Mouse (Mus musculus): ENCODE measurements around the gene Ryr3.

Ryr3 gene

DNA sequence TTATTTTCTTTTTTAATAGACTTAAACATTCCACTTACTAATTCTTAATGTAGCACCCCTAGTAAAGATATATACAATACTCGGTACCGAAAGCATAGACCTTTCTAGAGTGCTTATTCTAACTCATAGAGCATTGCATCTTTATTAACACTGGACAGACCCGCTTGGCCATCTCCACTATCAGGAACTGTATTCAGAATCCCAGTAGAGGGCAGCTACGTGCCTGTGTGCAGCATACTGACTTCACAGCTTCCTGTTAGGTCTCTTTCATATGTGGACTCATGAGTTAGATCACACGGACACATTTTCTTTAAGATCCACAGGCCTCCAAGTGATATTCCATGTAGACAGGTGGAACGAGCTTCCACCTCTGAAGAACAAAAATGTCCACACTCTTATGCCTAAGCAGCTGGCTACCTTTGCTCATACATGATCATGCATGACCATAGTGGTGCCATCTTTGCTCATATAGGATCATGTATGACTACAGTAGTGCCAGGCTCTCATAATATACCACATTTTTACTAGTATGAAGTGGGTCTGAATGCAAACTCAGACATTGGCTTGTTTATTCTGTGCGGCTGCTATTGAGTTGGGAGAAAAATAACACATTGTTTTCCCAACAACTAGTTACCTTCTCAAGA, 417.4 kb downstream of the Ryr3 start:
- DNase-seq (ENCODE audit: low read depth, low spot score) = no peak

DNA sequence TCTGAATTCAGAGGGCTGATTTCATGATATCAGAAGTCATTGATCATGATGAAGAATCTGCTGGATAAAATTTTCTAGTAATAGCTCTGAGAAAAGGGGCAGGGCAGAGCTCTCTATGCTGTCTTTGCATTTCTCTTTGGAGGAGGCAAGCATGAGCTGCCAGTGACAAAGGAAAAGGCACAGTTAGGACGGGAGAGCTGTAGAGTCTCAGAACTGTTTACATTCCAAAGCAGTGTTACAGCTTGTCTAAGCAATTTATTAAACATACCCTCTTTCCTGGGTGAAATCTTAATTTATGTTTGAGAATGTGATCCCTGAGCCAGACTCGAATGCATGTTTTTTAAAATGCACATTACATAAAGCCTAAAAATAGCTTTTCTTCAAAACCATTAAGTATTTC, 435.3 kb downstream of the Ryr3 start:
- DNase-seq (ENCODE audit: low read depth, low spot score) = no peak

GRCm38 (mm10) chr2:112774762-112775161, 442.1 kb downstream of the Ryr3 start:
- DNase-seq (ENCODE audit: low read depth, low spot score) = peak; percentile 53

DNA sequence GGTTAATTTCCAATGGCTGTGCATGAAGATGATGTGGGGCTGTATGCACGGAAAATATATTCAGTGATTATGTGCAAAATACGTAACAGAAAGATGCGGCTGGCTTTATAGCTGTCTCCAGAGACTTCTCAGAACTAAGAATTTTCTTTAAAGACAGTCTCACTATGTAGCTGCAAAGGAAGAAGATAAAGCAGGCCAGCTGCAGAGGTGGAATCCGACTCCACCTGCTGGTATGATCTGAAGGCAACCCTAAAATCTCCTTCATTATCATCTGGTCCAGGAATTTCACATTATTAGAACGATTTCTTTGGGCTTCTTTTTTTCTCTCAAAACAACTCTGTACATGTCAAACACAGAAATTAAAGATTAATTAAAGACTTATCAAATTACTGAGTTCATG, 449.2 kb downstream of the Ryr3 start:
- DNase-seq (ENCODE audit: low read depth, low spot score) = no peak

DNA sequence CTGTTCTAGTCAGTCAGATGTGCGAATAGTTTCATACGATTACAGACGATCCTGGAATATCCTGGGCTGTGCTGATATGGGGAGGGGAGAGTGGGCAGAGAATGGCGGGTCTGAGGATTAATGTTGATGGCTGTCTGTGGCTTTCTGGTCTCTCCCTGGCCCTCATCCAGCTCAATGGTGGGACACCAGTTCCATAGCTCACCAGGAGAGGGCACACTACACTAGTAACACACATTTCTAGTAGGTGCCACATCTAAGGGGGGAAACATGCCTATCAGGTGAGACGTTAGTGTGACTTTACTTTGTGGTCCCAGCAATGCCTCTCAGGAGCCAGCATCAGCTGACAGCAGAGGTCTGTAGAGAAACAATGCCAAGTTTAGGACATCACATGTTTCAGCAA, 451.9 kb downstream of the Ryr3 start:
- peak; percentile 33 for DNase-seq (ENCODE audit: low read depth, low spot score)

- DNase-seq (ENCODE audit: low read depth, low spot score) = no peak
Observed at GRCm38 (mm10) chr2:112764274-112764673, 452.6 kb downstream of the Ryr3 start.

DNA sequence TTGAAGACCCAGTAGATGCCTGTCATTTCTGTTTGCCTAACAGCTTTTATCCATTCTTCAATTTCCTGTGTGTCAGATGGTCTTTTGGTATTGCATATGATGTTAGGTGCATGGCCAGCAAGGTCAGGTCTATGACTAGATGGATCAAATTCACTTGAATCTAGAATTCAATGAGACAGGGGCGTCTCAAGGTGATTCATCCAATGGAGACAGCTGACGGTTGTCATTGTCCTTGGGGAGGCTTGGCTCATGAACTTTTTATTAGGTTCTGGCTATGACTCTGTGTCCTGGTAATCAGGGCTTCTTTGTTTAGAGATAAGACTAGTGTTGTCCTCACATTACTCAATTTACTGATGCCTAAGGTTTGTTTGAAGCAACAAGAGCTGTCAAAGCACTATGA, 454.9 kb downstream of the Ryr3 start:
- DNase-seq (ENCODE audit: low read depth, low spot score) = no peak

DNA sequence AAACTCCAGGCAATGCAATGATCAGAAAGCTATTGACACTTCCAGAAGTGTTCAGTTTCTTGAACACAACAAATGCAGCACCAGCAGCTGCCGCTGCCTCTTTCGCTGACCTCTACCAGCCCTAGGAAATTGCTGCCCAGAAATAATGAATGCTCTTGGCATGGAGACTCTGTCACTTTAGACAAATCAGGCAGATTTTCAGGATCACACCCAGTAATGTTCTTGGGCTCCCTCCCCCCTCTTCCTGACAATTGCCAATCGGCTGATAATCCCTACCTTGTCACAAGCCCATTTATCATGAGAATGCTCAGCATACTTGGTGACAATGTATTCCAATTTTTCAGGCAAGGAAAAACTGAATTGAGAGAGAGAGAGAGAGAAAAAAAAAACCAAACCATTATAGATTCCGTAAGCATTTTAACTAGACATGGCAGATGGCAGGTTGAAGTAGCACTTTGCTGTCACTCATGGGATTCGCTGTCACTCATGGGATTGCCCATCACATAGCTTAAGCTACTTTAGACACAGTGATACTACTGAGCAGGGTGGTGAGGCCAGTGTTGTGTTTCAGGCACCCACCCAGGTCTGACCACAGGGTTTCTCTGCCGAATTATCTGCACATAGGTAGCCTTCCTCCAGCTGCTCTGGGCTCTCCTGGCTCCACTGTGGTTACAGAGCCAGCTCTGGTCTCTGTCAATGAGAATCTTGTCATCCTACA, 455.5 kb downstream of the Ryr3 start:
- DNase-seq (ENCODE audit: low read depth, low spot score) = no peak

DNA sequence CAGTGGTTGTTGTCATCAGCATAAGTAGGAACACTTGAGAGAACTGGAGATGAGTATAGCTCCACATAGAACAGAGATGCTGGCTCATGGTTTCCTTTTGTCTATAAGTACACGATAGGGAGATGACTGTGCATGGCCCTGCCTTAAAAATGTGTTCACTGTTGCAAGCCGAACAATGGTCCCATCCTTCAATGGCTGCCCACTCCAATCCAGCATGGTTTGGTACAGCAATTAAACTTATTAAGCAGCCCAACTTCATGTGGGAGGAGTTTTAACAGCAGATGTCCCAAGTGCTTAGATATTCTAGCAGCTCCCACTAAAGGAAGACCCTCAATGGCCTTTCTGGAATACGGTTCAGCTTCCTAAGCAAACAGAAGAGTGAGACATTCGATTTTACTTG, 456.2 kb downstream of the Ryr3 start:
- no peak for DNase-seq (ENCODE audit: low read depth, low spot score)

- DNase-seq (ENCODE audit: low read depth, low spot score) = peak; percentile 21
Observed at GRCm38 (mm10) chr2:112759678-112760077, 457.2 kb downstream of the Ryr3 start.

- DNase-seq (ENCODE audit: low read depth, low spot score) = no peak
Observed at GRCm38 (mm10) chr2:112758732-112759131, 458.2 kb downstream of the Ryr3 start.

DNA sequence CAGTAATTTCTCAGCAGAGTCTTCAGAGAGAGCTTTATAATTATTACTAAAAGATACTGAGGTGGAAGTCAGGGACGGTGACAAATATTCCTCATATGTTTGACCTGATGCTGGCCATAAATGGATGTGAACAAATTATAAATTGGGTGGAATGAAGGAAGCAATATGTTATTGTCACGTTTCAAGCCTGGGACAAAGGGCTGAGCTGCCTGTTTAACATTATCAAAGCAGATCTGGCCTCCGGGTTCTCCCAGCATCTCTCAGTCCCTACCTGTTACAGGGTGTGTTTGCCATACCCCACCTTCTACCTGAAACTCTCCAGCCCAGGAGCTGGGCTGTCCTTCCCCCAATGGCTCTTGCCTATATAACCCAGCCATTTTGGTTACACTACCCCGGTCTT, 463.6 kb downstream of the Ryr3 start:
- DNase-seq (ENCODE audit: low read depth, low spot score) = no peak

- DNase-seq (ENCODE audit: low read depth, low spot score) = no peak
Observed at GRCm38 (mm10) chr2:112751416-112751815, 465.5 kb downstream of the Ryr3 start.

DNA sequence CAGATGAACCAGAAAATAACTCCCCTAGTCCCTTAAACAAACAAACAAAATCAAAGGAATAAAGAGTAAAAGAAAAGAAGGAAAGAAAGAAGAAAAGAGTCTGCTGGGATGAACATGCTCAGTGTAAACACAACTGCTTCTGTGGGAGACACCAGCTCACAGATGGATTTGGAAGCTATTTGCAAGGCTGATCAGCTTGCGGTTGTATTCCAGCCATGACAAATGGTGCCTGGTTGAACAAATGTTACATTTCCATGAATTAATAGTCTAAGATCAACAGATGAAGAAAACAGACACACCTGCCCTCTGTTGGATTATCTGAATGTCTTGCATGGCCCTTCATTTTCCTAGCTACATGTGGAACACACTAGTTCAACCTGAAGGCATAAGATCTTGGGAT, 468.4 kb downstream of the Ryr3 start:
- no peak for DNase-seq (ENCODE audit: low read depth, low spot score)

GRCm38 (mm10) chr2:112732942-112733341, 484.0 kb downstream of the Ryr3 start:
- DNase-seq (ENCODE audit: low read depth, low spot score) = no peak

GRCm38 (mm10) chr2:112727842-112728241, 489.1 kb downstream of the Ryr3 start:
- DNase-seq (ENCODE audit: low read depth, low spot score) = no peak

DNA sequence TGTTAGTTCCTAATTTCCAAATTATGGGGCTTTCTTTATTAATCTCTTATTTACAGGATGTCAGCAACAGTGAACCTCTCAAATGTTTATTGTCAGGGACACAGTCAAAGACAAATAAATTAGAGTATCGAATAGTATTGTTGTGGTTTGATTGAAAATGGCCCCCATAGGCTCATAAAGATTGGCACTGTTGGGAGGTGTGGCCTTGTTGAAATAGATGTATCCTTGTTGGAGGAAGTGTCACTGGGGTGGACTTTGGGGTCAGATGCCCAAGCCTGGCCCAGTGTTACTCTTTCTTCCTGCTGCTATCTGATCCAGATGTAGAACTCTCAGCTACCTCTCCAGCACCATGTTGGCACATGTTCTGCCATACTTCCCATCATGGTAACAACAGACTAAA, 495.7 kb downstream of the Ryr3 start:
- no peak for DNase-seq (ENCODE audit: low read depth, low spot score)

GRCm38 (mm10) chr2:112720715-112721114, 496.2 kb downstream of the Ryr3 start:
- DNase-seq (ENCODE audit: low read depth, low spot score) = no peak

DNA sequence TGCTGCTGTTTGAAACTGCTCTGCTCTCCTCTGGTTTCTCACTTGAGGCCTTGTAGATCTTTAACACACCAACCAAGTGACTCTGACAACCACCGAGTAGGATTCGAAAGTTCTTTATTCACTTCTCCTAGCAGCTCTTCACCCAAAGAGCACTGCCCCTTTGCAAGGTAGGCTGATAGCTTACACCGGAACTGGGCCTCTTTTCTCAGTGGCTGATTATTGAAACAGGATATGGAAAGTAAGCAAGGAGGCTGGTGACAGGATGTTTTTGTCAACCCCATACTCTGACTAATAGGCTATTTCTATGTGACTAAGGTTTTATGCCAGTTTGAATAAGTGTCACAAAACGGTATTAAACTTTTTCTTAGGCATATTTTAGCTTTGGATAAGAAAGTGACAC, 502.2 kb downstream of the Ryr3 start:
- DNase-seq (ENCODE audit: low read depth, low spot score) = peak; percentile 78

- DNase-seq (ENCODE audit: low read depth, low spot score) = no peak
Observed at GRCm38 (mm10) chr2:112681817-112682216, 535.1 kb downstream of the Ryr3 start.

DNA sequence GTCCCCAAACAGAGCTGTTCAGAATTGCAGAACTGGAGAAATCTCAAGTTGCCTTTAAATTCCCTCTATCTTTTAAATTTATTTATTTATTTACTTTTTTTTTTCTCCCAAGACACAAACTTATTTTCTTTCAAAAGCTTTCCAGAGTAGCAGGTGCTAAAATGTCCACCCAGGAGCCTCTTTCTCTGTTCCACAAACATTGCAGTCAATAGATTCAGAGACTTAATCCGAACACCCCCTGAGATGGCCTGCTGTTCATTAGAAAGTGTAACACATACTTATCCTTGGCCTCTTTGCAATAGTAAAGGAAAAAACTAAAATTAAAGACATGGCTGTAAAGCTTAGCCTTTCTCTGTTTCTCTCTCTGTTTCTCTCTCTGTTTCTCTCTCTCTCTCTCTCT, 539.6 kb downstream of the Ryr3 start:
- DNase-seq (ENCODE audit: low read depth, low spot score) = no peak

DNA sequence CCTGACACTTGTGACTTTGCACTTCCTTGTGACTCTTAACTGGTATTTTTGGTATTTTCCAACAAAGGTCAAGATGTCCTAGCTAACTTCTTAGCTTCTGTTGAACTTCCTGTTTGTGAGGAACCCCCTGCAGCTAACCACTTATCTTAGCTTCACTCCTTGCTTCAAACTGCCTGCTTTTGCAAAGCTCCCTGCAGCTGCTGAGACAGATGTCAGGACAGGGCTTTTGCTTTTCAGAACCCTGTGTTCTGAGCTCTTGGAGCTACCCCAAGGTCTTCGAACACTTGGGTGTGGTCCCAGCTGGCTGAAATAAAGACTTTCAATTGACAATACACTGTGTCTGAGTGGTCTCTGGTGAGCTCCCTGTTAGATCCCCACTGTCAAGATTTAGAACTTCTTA, 540.2 kb downstream of the Ryr3 start:
- peak; percentile 12 for DNase-seq (ENCODE audit: low read depth, low spot score)

- no peak for DNase-seq (ENCODE audit: low read depth, low spot score)
Observed at GRCm38 (mm10) chr2:112676175-112676574, 540.7 kb downstream of the Ryr3 start.

GRCm38 (mm10) chr2:112669461-112669860, 547.4 kb downstream of the Ryr3 start:
- no peak for DNase-seq (ENCODE audit: low read depth, low spot score)

All from CD4-positive helper T cell, adult 2 months (primary cell).